Mouse (Mus musculus): ENCODE measurements around the gene Trnp1. TPM values are rescaled to one million over a fixed set of nuclear protein-coding genes. Genes with fewer than 3 reads are reported as not detected.

The Trnp1 gene
- total RNA-seq, 1 experiment, result 0.94 TPM

DNA sequence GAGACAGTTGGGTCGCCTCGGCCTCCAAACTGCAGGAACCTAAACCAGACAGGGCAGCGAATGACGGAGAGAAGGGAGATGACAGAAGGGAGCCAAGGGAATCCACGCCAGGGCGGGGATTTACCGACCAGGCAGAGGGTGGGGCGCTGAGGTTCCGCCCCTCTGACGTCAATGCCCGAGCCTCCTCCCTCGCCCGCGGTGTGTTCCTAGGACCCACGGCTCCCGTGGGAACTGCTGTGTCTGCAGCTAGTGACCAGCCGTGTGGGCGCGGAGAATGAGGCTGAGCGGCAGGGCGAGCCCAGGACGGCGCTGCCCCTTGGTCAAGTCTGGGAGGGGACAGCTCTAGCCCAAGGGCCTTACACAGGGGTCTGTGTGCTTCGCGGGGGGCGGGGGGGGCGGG lies 30.3 kb downstream of the Trnp1 start:
- no peak for DNase-seq (ENCODE audit: low read depth, low spot score)
- no peaks in the 10 kb centered on the region for H3K9me3 ChIP-seq (ENCODE audit: control insufficient read depth, insufficient read depth, low read depth, low read length)
- no peak for TF ChIP-seq ZC3H11A (IDR thresholded peaks at IDR 0.05; ENCODE audit: borderline replicate concordance, low read depth, low read length)
- no peak for TF ChIP-seq HCFC1 (IDR thresholded peaks at IDR 0.05; ENCODE audit: borderline replicate concordance, insufficient read depth, low read length)
- no peak for TF ChIP-seq MAFK (IDR thresholded peaks at IDR 0.05; ENCODE audit: insufficient read depth, low read depth, low read length)
- no peak for TF ChIP-seq CHD2 (IDR thresholded peaks at IDR 0.05; ENCODE audit: low read depth, low read length)
- no peak for TF ChIP-seq ZNF384 (IDR thresholded peaks at IDR 0.05; ENCODE audit: low read depth, low read length)
- no peaks in the 10 kb centered on the region for H3K36me3 ChIP-seq (ENCODE audit: control insufficient read depth, insufficient read depth, low read length, poor library complexity, severe bottlenecking)
- H3K4me1 ChIP-seq (ENCODE audit: control insufficient read depth in 2 of 2, insufficient read depth in 2 of 2, low read length in 2 of 2, poor library complexity in 1 of 2), result peaks cover 2 to 4% of the 10 kb centered on the region in 2 experiments; a peak in 1 of 4 replicates
- H3K9ac ChIP-seq (ENCODE audit: insufficient read depth, low read depth, low read length, poor library complexity, severe bottlenecking), result peak overlapping the region; percentile 40; the same call in 1 of the 2 replicates
- H3K4me3 ChIP-seq (ENCODE audit: insufficient read depth in 1 of 2, low read depth in 1 of 2, low read length in 2 of 2, poor library complexity in 1 of 2, severe bottlenecking in 1 of 2), result peak overlapping the region; percentile 67 to 84
- no peak overlapping the region for H3K27ac ChIP-seq (ENCODE audit: insufficient read depth, low read depth, low read length, poor library complexity, severe bottlenecking)
- in situ Hi-C loops (cut with MboI; ENCODE audit: low sequenced_read_pairs in 2 of 2, unreplicated experiment in 2 of 2), result no loop called here

GRCm38 (mm10) chr4:133463184-133463583 lies 35.2 kb downstream of the Trnp1 start:
- Histone ChIP-seq H3K9ac (ENCODE audit: insufficient read depth, low read depth, low read length, poor library complexity, severe bottlenecking) (no peak overlapping the region), H3K4me3 (ENCODE audit: insufficient read depth in 1 of 2, low read depth in 1 of 2, low read length in 2 of 2, poor library complexity in 1 of 2, severe bottlenecking in 1 of 2) (no peak overlapping the region), H3K4me1 (ENCODE audit: control insufficient read depth in 2 of 2, insufficient read depth in 2 of 2, low read length in 2 of 2, poor library complexity in 1 of 2) (peaks cover 4 to 7% of the 10 kb centered on the region in 2 experiments; a peak in 2 of 4 replicates), H3K9me3 (ENCODE audit: control insufficient read depth, insufficient read depth, low read depth, low read length) (no peaks in the 10 kb centered on the region), H3K36me3 (ENCODE audit: control insufficient read depth, insufficient read depth, low read length, poor library complexity, severe bottlenecking) (no peaks in the 10 kb centered on the region), H3K27ac (ENCODE audit: insufficient read depth, low read depth, low read length, poor library complexity, severe bottlenecking) (no peak overlapping the region)
- TF ChIP-seq ZC3H11A (IDR thresholded peaks at IDR 0.05; ENCODE audit: borderline replicate concordance, low read depth, low read length) (no peak), HCFC1 (IDR thresholded peaks at IDR 0.05; ENCODE audit: borderline replicate concordance, insufficient read depth, low read length) (no peak), ZNF384 (IDR thresholded peaks at IDR 0.05; ENCODE audit: low read depth, low read length) (no peak), MAFK (IDR thresholded peaks at IDR 0.05; ENCODE audit: insufficient read depth, low read depth, low read length) (no peak), CHD2 (IDR thresholded peaks at IDR 0.05; ENCODE audit: low read depth, low read length) (no peak)
- no peak for DNase-seq (ENCODE audit: low read depth, low spot score)
- in situ Hi-C loops (cut with MboI; ENCODE audit: low sequenced_read_pairs in 2 of 2, unreplicated experiment in 2 of 2), result no loop called here

DNA sequence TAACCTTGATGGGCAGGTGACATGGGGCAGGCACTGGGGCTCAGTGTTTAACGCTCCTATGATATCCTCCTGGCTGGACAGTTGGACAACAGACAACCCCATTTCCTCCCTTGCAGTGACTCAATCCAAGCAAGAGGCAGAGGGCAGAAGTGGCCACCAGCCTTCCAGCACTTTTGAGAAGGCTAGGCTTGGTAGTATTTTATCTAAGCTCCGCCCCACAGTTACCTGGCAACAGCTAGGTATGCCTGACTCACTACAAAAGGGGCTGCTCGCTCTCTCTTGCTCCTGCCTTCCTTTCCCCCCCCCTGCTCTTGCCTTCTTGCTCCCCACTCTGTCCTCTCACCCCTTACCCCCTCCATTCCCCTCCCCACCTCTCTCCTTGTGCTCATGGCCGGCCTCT lies 37.0 kb downstream of the Trnp1 start:
- Histone ChIP-seq H3K27ac (ENCODE audit: insufficient read depth, low read depth, low read length, poor library complexity, severe bottlenecking) (no peak overlapping the region), H3K4me1 (ENCODE audit: control insufficient read depth in 2 of 2, insufficient read depth in 2 of 2, low read length in 2 of 2, poor library complexity in 1 of 2) (peaks cover 4 to 10% of the 10 kb centered on the region in 2 experiments; a peak in 2 of 4 replicates), H3K4me3 (ENCODE audit: insufficient read depth in 1 of 2, low read depth in 1 of 2, low read length in 2 of 2, poor library complexity in 1 of 2, severe bottlenecking in 1 of 2) (no peak overlapping the region), H3K36me3 (ENCODE audit: control insufficient read depth, insufficient read depth, low read length, poor library complexity, severe bottlenecking) (no peaks in the 10 kb centered on the region), H3K9ac (ENCODE audit: insufficient read depth, low read depth, low read length, poor library complexity, severe bottlenecking) (no peak overlapping the region), H3K9me3 (ENCODE audit: control insufficient read depth, insufficient read depth, low read depth, low read length) (no peaks in the 10 kb centered on the region)
- in situ Hi-C loops (cut with MboI; ENCODE audit: low sequenced_read_pairs in 2 of 2, unreplicated experiment in 2 of 2), result no loop called here
- no peak for TF ChIP-seq CHD2 (IDR thresholded peaks at IDR 0.05; ENCODE audit: low read depth, low read length)
- no peak for TF ChIP-seq ZNF384 (IDR thresholded peaks at IDR 0.05; ENCODE audit: low read depth, low read length)
- TF ChIP-seq MAFK (IDR thresholded peaks at IDR 0.05; ENCODE audit: insufficient read depth, low read depth, low read length), result no peak
- TF ChIP-seq HCFC1 (IDR thresholded peaks at IDR 0.05; ENCODE audit: borderline replicate concordance, insufficient read depth, low read length), result no peak
- TF ChIP-seq ZC3H11A (IDR thresholded peaks at IDR 0.05; ENCODE audit: borderline replicate concordance, low read depth, low read length), result no peak
- no peak for DNase-seq (ENCODE audit: low read depth, low spot score)

GRCm38 (mm10) chr4:133460796-133461325 lies 37.5 kb downstream of the Trnp1 start:
- Histone ChIP-seq H3K9me3 (ENCODE audit: control insufficient read depth, insufficient read depth, low read depth, low read length) (no peaks in the 10 kb centered on the region), H3K36me3 (ENCODE audit: control insufficient read depth, insufficient read depth, low read length, poor library complexity, severe bottlenecking) (no peaks in the 10 kb centered on the region), H3K27ac (ENCODE audit: insufficient read depth, low read depth, low read length, poor library complexity, severe bottlenecking) (no peak overlapping the region), H3K4me1 (ENCODE audit: control insufficient read depth in 2 of 2, insufficient read depth in 2 of 2, low read length in 2 of 2, poor library complexity in 1 of 2) (peaks cover 4 to 12% of the 10 kb centered on the region in 2 experiments; a peak in 2 of 4 replicates), H3K4me3 (ENCODE audit: insufficient read depth in 1 of 2, low read depth in 1 of 2, low read length in 2 of 2, poor library complexity in 1 of 2, severe bottlenecking in 1 of 2) (no peak overlapping the region), H3K9ac (ENCODE audit: insufficient read depth, low read depth, low read length, poor library complexity, severe bottlenecking) (no peak overlapping the region)
- DNase-seq (ENCODE audit: low read depth, low spot score), result no peak
- in situ Hi-C loops (cut with MboI; ENCODE audit: low sequenced_read_pairs in 2 of 2, unreplicated experiment in 2 of 2), result no loop called here
- TF ChIP-seq CHD2 (IDR thresholded peaks at IDR 0.05; ENCODE audit: low read depth, low read length), result no peak
- no peak for TF ChIP-seq ZNF384 (IDR thresholded peaks at IDR 0.05; ENCODE audit: low read depth, low read length)
- TF ChIP-seq ZC3H11A (IDR thresholded peaks at IDR 0.05; ENCODE audit: borderline replicate concordance, low read depth, low read length), result no peak
- TF ChIP-seq HCFC1 (IDR thresholded peaks at IDR 0.05; ENCODE audit: borderline replicate concordance, insufficient read depth, low read length), result no peak
- no peak for TF ChIP-seq MAFK (IDR thresholded peaks at IDR 0.05; ENCODE audit: insufficient read depth, low read depth, low read length)
